Mouse (Mus musculus) natural killer cell, adult 2 months (primary cell): Measurements from ENCODE around the gene Steap3.

ENCODE experiments used
- DNase-seq, 2 experiments: peaks; one replicate each; pipeline ENCODE4 v3.0.0; 2022; ENCODE audit warnings: low spot score in 2 of 2

The Steap3 gene

GRCm38 (mm10) chr1:120198151-120198550, 74.4 kb downstream of the Steap3 start:
- DNase-seq = no peak

- peak; percentile 73 to 81 for DNase-seq
Observed at GRCm38 (mm10) chr1:120197189-120197588, 75.3 kb downstream of the Steap3 start.

GRCm38 (mm10) chr1:120196724-120197123, 75.8 kb downstream of the Steap3 start:
- DNase-seq = no peak

- no peak for DNase-seq
Observed at GRCm38 (mm10) chr1:120195947-120196346, 76.6 kb downstream of the Steap3 start.

- DNase-seq = no peak
Observed at GRCm38 (mm10) chr1:120193586-120193985, 78.9 kb downstream of the Steap3 start.

DNA sequence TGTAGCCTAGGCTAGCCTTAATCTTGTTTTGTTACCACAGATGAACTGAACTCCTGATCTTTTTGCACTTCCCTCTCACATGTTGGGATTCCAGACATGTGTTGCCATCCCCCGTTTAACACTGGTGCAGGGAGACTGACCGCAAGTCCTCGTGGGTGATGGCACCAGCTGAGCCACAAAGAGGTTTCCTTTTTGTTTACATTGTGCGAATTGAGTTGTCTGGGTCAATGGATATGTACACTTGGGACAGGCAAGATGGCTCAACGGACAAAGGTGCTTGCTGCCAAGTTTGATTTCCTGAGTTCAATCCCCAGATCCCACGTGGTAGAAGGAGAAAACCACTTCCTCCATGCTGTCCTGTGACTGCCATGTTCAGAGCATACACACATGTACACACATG, 80.2 kb downstream of the Steap3 start:
- no peak for DNase-seq

DNA sequence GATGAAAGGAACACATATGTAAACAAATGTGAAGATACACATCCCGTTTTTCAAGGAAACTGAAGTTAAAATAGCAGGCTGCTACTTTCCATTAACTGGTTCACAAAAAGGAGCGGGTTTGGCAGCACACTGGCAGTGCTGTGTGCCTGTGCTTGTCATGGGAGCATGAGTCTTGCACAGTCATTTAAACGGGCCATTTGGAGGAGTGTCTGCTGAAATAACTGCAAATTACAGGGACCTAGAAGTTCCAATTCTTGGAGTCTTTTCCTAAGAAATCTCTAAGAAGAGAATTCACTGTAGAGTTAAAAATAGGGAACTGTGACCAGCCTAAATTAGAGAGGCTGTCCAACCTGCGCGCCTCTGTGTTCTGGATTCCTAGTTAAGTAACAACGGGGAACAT, 81.6 kb downstream of the Steap3 start:
- no peak for DNase-seq

DNA sequence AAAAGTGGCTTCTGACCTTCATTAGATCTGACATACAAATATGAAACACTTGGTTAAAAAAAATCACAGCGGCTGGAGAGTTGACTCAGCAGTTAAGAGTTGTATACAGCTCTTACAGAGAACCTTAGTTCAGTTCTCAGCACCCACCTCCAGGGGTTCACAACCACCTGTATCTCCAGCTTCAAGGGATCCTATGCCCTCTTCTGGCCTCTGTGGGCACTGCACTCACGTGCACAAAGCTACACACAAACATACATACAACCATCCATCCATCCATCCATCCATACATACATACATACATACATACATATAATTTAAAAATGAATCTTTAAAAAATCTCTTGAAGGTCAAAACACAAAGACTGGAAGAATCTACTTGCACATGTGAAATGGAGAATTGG, 82.2 kb downstream of the Steap3 start:
- DNase-seq = no peak

DNA sequence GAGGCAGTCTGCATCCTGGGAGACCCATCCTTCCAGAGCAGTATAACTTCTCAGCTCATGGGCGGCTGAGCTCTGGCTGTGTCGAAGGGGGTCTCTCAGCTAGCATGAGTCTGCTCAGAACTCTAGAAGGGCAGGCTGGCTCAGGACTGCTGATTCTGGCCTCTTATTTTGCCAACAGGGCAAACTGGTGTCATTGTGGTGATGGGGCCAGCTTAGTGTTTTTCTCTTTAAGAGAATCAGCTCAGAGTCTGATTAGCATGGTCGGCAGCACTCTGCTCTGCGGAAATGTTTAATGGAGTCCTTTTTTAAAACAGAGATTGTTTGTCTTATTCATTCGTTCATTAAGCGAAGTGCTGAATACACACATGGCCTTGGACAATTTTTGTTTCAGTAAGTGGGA, 83.3 kb downstream of the Steap3 start:
- DNase-seq = no peak

DNA sequence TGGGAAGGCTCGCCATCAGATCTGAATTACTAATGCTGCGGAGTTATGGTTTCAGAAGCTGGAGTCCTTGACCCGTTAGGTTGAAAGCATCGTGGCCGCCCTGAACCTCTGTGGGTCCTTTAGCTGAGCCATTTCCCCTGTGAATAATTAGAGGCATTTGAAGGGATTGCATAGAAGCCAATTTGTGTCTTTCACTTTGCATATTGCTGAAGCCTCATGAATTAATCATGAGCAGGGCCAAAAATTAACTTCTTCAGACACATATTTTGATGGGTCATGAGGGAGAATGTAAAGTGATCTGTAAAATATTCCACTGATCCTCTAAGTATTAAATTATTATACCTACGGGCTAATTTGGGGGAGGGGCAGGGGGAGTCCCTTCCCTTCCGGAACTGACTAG, 85.4 kb downstream of the Steap3 start:
- no peak for DNase-seq

- no peak for DNase-seq
Observed at GRCm38 (mm10) chr1:120186655-120187054, 85.8 kb downstream of the Steap3 start.

GRCm38 (mm10) chr1:120186204-120186603, 86.3 kb downstream of the Steap3 start:
- DNase-seq = no peak

DNA sequence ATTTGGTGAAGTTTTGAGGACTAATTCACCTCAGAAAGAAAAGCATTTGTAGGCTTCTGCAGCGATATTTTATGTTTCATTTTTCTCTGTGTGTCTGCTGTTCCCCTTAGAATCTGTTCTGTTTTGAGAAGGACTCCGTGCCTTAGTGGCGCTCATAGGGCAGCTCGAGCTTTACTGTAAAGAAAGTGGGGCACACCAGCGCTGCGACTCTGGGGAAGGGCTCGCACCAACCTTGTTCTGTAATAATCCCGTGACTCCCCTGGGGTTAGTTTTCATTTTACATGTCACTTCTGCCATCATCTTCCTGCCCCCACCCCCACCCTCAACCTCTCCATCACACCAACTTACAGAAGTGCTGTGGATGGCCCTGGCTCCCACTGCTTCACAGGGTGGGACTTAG, 95.4 kb downstream of the Steap3 start:
- peak in 1 of 2 experiments; percentile 33 for DNase-seq

DNA sequence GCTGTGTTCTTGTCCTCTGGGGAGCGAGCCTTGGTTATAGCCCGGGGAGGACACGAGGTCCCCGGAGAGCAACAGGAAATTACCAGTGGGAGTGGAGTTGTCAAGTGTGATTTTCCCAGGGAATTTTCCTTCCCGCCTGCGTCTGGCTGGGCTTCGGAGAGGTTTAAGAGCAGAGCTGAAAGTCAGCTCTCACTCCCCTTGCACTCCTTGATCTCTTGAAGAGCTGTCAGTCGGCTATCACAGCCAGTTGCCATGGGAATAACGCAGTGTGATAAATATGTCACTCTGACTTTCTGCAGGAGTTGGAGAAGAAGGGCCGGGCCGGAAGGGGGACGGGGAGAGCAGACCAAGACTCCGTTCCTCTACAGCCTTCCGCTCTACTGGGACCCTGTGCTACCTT, 96.2 kb downstream of the Steap3 start:
- DNase-seq = no peak

- peak in 1 of 2 experiments; percentile 54 for DNase-seq
Observed at GRCm38 (mm10) chr1:120174991-120175390, 97.5 kb downstream of the Steap3 start.

DNA sequence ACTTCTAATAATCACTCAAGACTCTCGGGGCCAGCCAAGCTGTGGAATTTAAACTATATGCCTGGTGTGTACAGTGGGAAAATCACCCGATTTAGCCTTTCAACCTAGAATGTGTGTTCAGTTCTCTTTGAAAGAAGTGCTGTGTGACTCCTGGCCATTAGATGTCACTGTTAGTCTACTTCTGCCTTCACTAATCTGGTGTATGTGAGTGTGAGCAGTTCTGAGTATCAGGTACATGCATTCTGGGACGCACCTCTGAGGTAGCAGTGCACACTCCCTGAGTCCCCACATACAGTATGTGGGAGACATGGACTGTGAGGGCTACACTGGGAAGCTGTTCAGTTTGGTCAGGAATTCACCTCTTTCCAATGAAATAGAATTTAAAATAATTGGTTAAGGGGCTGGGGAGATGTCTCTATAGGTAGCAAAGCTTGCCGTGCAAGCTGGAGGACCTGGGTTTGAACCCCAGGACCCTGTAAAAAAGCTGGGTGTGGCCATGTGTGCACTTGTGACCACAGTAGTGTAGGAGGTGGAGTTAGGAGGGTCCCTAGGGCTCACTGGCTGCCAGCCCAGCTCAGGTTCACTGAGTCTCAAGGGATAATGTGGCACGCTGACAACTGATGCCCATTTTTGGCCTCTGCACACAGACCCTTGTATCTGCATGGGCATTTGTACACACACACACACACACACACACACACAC, 100.5 kb downstream of the Steap3 start:
- DNase-seq = peak in 1 of 2 experiments; percentile 24

DNA sequence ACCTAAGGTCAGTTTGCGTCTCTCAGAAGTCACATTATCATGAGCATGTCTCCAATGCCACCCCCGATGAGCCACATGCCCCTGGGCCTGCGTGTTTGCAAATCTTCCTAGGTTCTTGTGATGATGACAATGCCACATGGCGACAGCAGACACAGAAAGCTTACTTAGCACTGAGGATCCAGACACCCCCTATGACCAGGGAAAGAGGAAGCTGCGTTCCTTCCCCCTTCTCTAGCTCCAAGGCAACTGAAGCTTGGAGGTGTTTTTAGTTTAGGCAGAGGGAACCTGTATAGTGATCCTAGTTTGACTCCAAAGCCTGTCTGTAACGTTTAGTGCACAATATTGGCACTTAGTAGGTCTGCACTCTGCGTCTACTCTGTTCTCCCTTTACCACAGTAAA, 102.2 kb downstream of the Steap3 start:
- DNase-seq = no peak

- DNase-seq = no peak
Observed at GRCm38 (mm10) chr1:120168674-120169073, 103.8 kb downstream of the Steap3 start.

DNA sequence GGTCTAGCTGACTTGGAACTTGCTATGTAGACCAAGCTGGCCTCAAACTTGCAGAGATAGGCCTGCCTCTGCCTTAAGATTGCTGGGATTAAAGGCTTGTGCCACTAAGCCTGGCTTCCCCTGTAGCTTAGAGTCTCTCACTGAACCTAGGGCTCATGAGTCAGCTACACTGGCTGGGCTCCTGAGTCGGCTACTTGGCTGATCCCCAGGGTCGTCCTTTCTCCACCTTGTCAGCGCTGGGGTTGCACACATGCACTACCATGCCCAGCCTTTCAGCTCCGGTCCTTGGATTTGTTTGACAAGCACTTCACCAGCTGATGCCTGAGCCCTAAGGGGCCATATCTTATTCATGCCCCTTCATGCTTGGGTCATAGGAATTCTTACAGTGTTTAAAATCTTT, 104.5 kb downstream of the Steap3 start:
- no peak for DNase-seq

DNA sequence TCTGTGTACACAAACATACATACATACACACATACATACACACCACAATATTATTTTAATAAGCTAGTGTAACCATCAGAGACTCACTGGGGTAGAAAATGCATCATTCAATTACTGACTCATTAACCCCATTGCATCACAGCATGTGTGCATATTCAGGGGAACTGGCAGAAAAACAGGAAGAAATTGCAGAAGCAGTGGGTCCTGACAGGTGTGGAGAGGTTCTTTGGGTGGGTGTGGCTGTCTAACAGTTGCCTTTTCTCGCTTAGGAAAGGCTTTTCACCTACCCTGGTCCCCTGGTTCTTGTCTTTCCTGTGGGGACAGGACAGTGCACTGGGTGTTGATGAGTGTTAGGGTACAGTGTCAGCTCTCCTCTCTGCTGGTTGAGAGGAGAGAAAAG, 109.9 kb downstream of the Steap3 start:
- peak in 1 of 2 experiments; percentile 24 for DNase-seq

GRCm38 (mm10) chr1:120161502-120161901, 111.0 kb downstream of the Steap3 start:
- no peak for DNase-seq

DNA sequence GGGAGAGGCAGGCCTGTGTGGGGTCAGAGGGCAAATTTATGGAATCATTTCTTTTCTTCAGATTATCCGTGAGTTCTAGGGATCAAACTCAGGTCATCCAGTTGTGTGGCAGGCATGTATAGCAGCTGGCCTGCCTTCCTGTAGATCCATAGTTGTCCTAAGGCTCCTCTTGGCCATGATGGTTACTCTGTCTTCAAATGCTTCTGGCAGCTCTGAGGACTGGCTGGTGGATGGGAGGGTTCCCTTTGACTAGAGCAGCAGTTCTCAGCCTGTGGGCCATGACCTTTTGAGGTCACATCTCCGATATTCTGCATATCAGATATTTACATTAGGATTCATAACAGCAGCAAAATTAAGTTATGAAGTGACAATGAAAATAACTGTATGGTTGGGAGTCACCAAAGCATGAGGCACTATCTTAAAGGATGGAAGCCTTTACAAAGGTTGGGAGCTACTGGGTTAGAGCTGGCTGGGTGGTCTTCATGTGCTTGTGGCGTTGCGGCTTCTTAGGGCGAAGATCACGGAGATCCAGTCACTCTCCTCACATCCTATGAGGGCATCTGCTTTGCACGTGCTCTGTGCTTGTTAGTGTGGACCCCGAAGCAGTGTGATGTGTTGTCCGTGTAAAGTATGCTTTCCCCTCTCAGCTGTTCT, 113.9 kb downstream of the Steap3 start:
- DNase-seq = no peak

DNA sequence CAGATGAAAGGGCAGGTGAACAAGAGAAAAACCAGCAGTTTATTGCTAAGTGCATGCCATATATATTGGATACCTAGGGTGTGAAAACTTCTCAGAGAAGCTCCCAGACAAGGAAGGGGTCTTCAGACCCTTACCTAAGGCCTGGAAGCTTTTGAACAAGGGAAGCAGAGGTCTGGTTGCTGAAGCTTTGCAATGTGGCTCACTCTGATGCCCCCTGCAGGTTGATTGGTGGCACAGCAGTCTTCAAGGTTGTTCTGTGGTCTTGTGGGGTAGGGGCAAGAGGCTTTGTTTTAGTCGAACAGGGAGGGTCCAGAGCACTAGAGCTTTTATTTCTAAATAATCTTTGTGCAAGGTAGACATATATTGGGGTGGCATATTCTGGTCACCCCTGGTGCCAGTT, 117.2 kb downstream of the Steap3 start:
- DNase-seq = peak in 1 of 2 experiments; percentile 30

GRCm38 (mm10) chr1:120154232-120154631, 118.3 kb downstream of the Steap3 start:
- peak; percentile 5 to 33 for DNase-seq
